Mouse (Mus musculus) embryo, embryonic 11 days (tissue): ENCODE data around the gene Enah.

ENCODE experiments used
- DNase-seq: peaks from one replicate; pipeline ENCODE4 v3.0.0-alpha.2; 2015

Enah gene

GRCm38 (mm10) chr1:182019926-182020801, at the start of gene Enah:
Enah (minus strand) TSS chr1:182019990.
- peak; percentile 93 for DNase-seq

DNA sequence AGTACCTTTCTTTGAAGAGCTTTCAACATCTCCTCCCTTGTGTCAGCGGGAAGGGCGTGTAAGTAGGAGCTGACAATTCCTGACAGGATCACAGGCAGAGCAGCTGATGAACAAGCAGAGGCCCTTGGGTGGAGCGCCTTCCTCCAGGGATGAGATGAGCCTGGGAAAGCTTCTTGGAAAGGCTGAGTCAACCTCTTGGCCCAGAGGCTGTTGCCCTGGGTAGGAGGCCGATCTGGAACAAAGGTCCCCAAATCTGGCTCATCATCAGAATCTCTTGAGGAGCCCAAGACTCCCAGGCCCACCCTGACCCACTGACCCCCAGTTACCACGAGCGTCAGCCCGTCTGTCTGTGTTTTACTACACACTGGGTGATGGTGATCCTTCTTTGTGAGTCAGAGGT, 48.3 kb upstream of the Enah start:
- DNase-seq, result no peak

- no peak for DNase-seq
Observed at GRCm38 (mm10) chr1:182066527-182067465, 47.0 kb upstream of the Enah start.

DNA sequence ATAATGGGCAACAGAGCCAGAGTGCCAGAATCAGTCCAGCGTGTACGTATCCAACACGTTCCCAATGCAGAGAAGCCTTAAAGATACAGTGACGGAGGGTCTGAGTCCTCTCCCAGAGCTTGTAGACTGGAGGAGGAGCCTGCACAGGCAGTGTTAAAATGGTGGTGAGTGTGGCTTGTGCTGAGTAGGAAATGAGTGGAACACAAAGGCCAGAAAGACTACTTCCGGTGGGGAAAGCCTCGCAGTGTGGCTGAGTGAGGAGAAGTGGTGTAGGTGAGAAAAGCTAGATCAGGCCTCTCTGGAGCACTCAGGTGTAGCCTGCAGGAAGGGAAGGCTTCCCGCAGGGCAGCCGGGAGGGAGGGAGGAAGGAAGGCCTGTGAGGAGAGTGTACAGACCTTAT, 43.9 kb upstream of the Enah start:
- no peak for DNase-seq

GRCm38 (mm10) chr1:182062801-182063200, 43.0 kb upstream of the Enah start:
- DNase-seq, result no peak

- DNase-seq, result no peak
Observed at GRCm38 (mm10) chr1:182061203-182061602, 41.4 kb upstream of the Enah start.

- DNase-seq, result no peak
Observed at GRCm38 (mm10) chr1:182059806-182060205, 40.0 kb upstream of the Enah start.

GRCm38 (mm10) chr1:182057998-182058397, 38.2 kb upstream of the Enah start:
- DNase-seq, result no peak

DNA sequence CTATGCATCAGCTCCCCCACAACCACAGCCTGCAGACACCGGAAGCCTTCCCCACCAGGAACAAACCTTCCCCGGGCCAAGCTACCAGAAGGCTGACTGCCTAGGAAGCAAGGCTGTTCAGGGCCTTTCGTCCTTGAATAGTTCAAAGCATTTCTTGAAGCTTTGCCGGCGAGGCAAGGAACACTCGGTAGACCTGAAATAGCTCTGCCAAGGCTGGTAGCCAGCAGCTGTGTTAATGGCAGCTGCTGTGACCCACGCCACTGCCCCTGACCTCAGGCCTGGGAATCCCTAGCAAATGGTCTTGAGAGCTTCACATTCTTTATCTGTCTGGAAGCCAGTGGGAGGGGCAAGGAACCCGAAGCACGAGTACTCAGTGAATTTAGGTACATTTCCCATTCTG, 35.3 kb upstream of the Enah start:
- peak; percentile 43 for DNase-seq

DNA sequence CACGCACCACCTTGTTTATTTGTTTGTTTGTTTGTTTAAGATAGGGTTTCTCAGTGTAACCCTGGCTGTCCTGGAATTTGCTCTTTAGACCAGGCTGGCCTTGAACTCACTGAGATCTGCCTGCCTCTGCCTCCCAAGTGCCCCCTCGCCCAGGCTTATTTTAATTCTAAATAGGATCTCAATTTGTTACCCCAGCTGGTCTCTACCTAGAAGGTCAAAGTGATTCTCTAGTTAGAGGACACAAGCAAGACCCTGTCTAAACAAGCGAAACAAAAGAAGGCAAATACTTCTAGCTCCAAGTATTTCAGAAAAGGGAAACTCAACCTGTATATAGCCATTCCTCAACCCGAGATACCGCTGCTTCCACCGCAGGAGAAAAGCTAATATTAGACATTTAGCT, 34.9 kb upstream of the Enah start:
- DNase-seq, result no peak

GRCm38 (mm10) chr1:182052973-182053372, 33.2 kb upstream of the Enah start:
- peak; percentile 62 for DNase-seq

DNA sequence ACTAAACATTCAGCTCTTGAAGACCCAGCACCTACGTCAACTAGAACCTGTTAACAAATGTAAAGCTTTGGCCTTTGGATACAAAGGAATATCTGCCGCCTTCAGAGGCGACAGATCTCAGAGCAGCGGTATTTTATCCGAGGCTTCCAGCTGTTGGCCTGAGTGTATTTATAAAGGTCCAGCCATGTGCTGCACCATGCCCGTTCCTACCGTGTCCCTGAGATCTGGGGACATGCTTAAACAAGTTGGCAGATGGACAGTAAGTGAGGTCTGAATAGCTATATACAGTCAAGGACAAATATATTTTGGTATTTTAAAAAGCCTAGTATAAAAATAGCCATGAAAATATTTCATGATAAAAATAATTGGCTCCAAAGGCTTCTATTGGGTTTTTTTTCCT, 32.6 kb upstream of the Enah start:
- no peak for DNase-seq

DNA sequence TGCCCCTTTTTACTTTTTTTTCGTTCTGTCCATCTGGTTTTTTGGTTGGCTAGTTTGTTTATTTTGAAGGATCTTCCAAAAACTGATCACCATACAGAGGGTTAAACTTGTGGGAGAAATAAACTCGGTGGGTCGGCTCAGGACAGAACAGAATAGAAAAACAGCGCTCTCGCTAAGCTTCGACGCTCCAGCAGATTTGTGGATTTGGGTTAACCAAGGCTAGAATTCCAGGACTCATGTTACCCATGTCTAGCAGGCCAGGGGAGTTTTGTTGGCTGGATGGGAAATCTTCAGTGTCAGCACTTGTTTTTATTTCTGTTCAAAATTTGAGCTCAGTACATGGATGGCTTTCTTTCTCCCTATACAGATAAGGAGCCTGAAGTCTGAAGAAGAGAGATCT, 30.0 kb upstream of the Enah start:
- DNase-seq, result no peak

DNA sequence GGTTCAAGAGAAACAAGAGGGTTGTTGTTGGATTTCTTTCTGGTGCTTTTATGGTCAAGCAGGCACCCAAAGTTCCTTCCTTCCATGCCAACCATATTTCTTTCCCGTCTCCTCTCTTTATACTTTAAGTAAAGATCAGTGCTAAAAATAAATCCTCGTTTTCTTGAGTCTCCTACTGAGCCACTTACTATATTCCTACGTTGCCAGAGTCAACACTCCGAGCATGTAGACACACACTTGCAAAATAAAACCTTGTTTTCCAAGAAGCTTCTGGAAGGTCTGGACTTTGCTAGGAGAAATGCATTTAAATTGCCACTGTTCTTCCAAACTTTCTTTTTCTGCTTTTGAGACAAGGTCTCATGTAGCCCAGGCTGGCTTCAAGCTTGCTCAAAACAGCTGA, 28.3 kb upstream of the Enah start:
- no peak for DNase-seq

DNA sequence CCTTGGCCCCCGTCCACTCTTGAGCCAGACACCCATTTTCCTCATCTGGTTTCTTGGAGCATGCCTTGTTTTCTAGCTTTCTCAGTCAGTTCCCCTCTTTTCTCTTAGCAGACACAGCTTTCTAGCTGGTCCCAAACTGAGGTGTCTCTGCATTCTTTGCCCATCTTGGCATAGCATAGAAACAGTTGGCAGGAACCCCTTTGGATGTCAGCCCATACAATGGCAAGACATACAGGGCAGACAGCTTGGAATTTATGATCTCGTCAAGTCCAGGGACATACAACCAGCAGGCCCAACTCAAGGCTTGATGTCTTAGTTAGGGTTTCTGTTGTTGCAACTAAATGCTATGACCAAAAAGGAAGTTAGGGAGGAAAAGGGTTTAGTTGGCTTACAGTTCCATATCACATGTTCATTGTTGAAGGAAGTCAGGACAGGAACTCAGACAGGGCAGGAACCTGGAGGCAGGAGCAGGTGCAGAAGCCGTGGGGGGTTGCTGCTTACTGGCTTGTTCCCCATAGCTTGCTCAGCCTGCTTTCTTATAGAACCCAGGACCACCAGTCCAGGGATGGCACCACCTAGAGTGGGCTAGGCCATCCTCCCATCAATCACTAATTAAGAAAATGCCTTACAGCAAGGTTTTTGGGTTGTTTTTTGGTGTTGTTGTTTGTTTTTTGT, 27.4 kb upstream of the Enah start:
- DNase-seq, result no peak

DNA sequence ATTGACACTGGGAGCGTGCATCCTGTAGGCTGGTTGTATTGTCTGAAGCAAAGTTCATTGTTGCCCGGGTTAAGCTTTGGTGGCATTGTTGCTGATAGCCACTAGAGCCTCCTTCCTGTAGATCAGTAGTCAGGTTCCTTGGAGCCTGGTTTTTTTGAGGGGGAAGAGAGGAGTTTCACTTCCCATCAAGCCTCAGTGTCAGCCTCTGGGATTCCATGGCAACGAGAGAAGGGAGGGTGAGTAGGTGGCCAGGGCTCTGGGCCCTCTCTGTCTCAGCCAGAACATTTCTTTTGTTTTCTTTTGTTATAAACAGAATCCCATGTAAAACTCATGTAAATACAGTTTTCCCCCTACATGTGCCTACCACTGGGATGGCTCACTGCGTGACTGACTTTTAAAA, 25.4 kb upstream of the Enah start:
- DNase-seq, result no peak

- DNase-seq, result no peak
Observed at GRCm38 (mm10) chr1:182040538-182040937, 20.7 kb upstream of the Enah start.

- no peak for DNase-seq
Observed at GRCm38 (mm10) chr1:182031757-182032156, 12.0 kb upstream of the Enah start.

GRCm38 (mm10) chr1:182031066-182031465, 11.3 kb upstream of the Enah start:
- no peak for DNase-seq

GRCm38 (mm10) chr1:182029989-182030649, 10.3 kb upstream of the Enah start:
- no peak for DNase-seq

DNA sequence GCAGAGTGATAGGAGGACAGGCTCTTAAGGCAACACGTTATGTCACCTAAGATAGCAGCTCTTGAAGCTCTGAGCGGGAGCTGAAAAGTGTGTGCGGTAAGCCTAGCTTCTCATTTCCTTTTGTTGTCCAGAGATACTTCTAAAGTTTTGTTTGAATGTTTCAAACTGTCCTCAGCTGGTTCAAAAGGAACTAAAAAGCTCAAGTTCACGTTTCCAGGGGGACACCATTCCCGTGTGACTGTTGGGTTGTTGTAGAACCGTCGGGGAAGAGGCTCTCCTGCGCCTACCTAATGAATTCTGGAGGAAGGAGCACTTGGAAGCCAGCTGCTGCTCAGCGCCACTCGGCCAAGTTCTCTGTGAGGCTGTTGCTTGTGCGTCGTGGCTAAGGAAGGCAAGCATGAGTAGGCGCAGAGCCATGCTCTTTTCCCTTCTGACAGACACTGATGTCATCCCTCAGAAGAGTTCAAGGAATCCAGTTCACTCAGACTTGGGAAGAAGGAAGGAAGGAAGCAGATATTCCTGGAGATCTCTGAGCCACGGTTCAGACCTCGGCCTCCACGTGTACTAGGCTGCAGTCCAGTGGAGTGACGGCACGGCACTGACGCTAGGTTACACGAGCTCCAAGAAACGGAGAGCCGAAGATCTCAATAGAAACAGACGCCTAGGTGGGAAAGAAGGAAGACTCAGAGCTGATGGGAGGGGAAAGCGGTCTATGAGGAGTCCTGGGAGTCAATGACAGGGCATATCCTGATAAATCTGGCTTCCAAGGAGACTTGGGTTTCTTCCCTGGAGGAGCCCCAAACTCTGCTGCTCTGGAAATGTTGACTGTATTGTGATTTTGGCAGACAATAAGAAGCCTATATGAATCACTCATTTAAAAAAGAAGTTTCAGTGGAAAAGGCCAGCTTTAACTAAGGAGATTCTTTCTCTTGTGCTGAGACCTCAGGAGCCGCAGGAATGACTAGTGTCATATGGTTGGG, 8.7 kb upstream of the Enah start:
- no peak for DNase-seq
